Mouse (Mus musculus) cortical plate, adult 2 months (tissue): ENCODE measurements around the gene Tars2. TPM values are rescaled to one million over a fixed set of nuclear protein-coding genes. Genes with fewer than 3 reads are reported as not detected.
"Not testable (repeated sequence)": the region's sequence is repeated elsewhere in the genome, so short reads cannot be mapped to it uniquely, and the experiment has no call there.

Experiments used
- H3K27ac ChIP-seq: fragments of 200-500 bp; 2 replicates; pipeline ENCODE4 v1.5.1; 2012; ENCODE audit warnings: low read length, control low read depth, inconsistent platforms; ENCODE audit not compliant: insufficient read depth
- H3K4me1 ChIP-seq: fragments of 200-500 bp; 2 replicates; pipeline ENCODE4 v1.6.1; 2011; ENCODE audit warnings: low read length; ENCODE audit not compliant: control insufficient read depth, insufficient read depth
- H3K4me3 ChIP-seq: fragments of 200-500 bp; 2 replicates; pipeline ENCODE4 v1.5.1; 2011; ENCODE audit warnings: mild to moderate bottlenecking, low read length, control low read depth; ENCODE audit not compliant: insufficient read depth
- CTCF ChIP-seq: fragments of 200-500 bp; IDR thresholded peaks from 2 replicates; pipeline ENCODE4 v1.5.1; 2011; ENCODE audit warnings: mild to moderate bottlenecking, control low read depth, low read length; ENCODE audit not compliant: insufficient read depth; ENCODE audit errors: extremely low read depth
- POLR2A ChIP-seq: fragments of 200-500 bp; IDR thresholded peaks from 2 replicates; pipeline ENCODE4 v1.6.1; 2011; ENCODE audit warnings: mild to moderate bottlenecking, low read length, control low read depth; ENCODE audit not compliant: insufficient read depth; ENCODE audit errors: extremely low read depth
- polyA plus RNA-seq: library from polyadenylated mRNA; depleted of rRNA; stranded (reverse); fragments of >200 nt; gene quantifications from 2 replicates; pipeline ENCODE4 v1.2.3, GENCODE M21; 2012; rRNA removed

Gene Tars2
- polyA plus RNA-seq, 1 experiment, result 38.6 TPM

- TF ChIP-seq POLR2A (no peak), CTCF (no peak)
- Histone ChIP-seq H3K27ac (no peak overlapping the region), H3K4me1 (peaks cover 2% of the 10 kb centered on the region; the same call in 1 of the 2 replicates), H3K4me3 (no peak overlapping the region)
These were observed 61.7 kb downstream of the Tars2 start for GRCm38 (mm10) chr3:95698286-95698685.

- Histone ChIP-seq H3K4me1 (peaks cover 2% of the 10 kb centered on the region; the same call in 1 of the 2 replicates), H3K4me3 (no peak overlapping the region), H3K27ac (no peak overlapping the region)
- TF ChIP-seq POLR2A (no peak), CTCF (no peak)
These were observed 63.6 kb downstream of the Tars2 start for GRCm38 (mm10) chr3:95696360-95696759.

GRCm38 (mm10) chr3:95695796-95696195 is 64.2 kb downstream of the Tars2 start:
- Histone ChIP-seq H3K4me1 (peaks cover 2% of the 10 kb centered on the region; the same call in 1 of the 2 replicates), H3K4me3 (no peak overlapping the region), H3K27ac (no peak overlapping the region)
- TF ChIP-seq POLR2A (no peak), CTCF (no peak)

GRCm38 (mm10) chr3:95694808-95695703 is 65.0 kb downstream of the Tars2 start:
- Histone ChIP-seq H3K4me1 (peaks cover 2% of the 10 kb centered on the region; the same call in 1 of the 2 replicates), H3K27ac (no peak overlapping the region), H3K4me3 (no peak overlapping the region)
- no peak for TF ChIP-seq CTCF
- no peak for TF ChIP-seq POLR2A

- Histone ChIP-seq H3K4me3 (no peak overlapping the region), H3K4me1 (peaks cover 2% of the 10 kb centered on the region; the same call in 1 of the 2 replicates), H3K27ac (no peak overlapping the region)
- no peak for TF ChIP-seq CTCF
- no peak for TF ChIP-seq POLR2A
These were observed 65.9 kb downstream of the Tars2 start for GRCm38 (mm10) chr3:95693821-95694807.

- TF ChIP-seq CTCF, result no peak
- TF ChIP-seq POLR2A, result no peak
- Histone ChIP-seq H3K4me1 (peaks cover 2% of the 10 kb centered on the region; the same call in 1 of the 2 replicates), H3K27ac (no peak overlapping the region), H3K4me3 (no peak overlapping the region)
These were observed 67.3 kb downstream of the Tars2 start for GRCm38 (mm10) chr3:95692677-95693076.

- not testable (repeated sequence) for H3K4me3 ChIP-seq, H3K27ac ChIP-seq, H3K4me1 ChIP-seq
These were observed 69.5 kb downstream of the Tars2 start for GRCm38 (mm10) chr3:95690552-95690951.

Other genes with a start within 250 kb of the Tars2 start
- 95.5 and 100 TPM in 2 replicates for gene Ctss, start 233.4 kb downstream of the Tars2 start, polyA plus RNA-seq
- not detected in 2 replicates for gene Hormad1, start 200.5 kb downstream of the Tars2 start, polyA plus RNA-seq
- gene Golph3l, start 171.3 kb downstream of the Tars2 start, polyA plus RNA-seq, result 15.5 and 15.9 TPM in 2 replicates
- 149 and 155 TPM in 2 replicates for gene Ensa, start 135.2 kb downstream of the Tars2 start, polyA plus RNA-seq
- 37.7 and 39.5 TPM in 2 replicates for gene Mcl1, start 101.4 kb downstream of the Tars2 start, polyA plus RNA-seq
- gene Adamtsl4, start 72.3 kb downstream of the Tars2 start, polyA plus RNA-seq, result 6.0 and 6.4 TPM in 2 replicates
- 15.6 and 15.7 TPM in 2 replicates for gene Ecm1, start 20.6 kb downstream of the Tars2 start, polyA plus RNA-seq
- 21.4 and 22.8 TPM in 2 replicates for gene Rprd2, start 58.7 kb upstream of the Tars2 start, polyA plus RNA-seq
- gene Prpf3, start 95.7 kb upstream of the Tars2 start, polyA plus RNA-seq, result 36.0 and 36.9 TPM in 2 replicates
- 250 and 251 TPM in 2 replicates for gene Mrps21, start 111.3 kb upstream of the Tars2 start, polyA plus RNA-seq
- gene Ciart, start 122.0 kb upstream of the Tars2 start, polyA plus RNA-seq, result 54.7 and 63.6 TPM in 2 replicates
- gene BC028528, start 131.8 kb upstream of the Tars2 start, polyA plus RNA-seq, result 14.2 and 15.6 TPM in 2 replicates
- 68.6 and 71.6 TPM in 2 replicates for gene Aph1a, start 133.8 kb upstream of the Tars2 start, polyA plus RNA-seq
- gene Car14, start 144.5 kb upstream of the Tars2 start, polyA plus RNA-seq, result 19.9 and 22.3 TPM in 2 replicates
- 69.8 and 85.5 TPM in 2 replicates for gene Anp32e, start 169.0 kb upstream of the Tars2 start, polyA plus RNA-seq
- gene Plekho1, start 235.8 kb upstream of the Tars2 start, polyA plus RNA-seq, result 133 and 134 TPM in 2 replicates